21 mouse cellular contexts compared by ENCODE assay signal in the genomic region with DNA sequence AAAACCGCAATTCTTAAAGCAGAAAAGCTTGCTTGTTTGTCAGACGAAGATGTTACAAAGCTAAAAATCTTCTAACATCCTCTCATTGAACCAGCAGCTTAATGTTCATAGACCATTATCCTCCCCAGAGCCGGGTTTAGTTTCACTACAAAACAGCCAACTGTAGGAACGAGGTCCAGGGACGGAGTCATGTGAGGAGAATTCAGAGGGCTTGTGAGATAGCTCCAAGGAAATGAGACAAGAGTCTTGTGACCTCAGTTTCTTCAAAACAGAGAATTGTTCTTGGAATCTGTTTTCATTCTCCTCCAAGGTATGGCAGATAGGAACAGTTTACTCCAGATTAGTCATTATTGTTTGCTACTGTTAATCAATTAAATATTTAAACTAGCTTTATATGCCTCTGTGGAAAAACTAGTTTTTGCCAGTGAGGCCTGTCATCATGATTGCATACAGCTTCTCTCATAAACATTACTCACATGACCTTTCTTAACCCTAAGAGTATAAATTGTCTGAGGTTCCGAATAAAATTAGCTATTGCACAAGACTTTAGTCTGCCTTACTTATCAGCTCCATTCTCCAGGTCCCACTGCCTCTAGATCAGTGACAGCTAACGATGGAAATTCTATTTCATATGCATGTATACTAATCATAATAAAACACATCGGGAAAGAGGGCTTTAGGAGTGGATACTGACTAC. TPM values are rescaled to one million over a fixed set of nuclear protein-coding genes. Genes with fewer than 3 reads are reported as not detected.
DNase-seq lines count a peak whose midpoint lies in the region; ATAC-seq and TF ChIP-seq lines count a peak whose summit lies in the region.
"Had no signal": no experiment of that assay in that cellular context is flagged by ENCODE, and none has a peak within 500 bp of the region (broad histone marks: within the 10 kb centered on the region; RNA-seq: fewer than 3 reads in every experiment).

No protein-coding gene starts in this region.

- H3K36me3 ChIP-seq in kidney, postnatal 0 days (ENCODE audit: insufficient read depth, low read length) = no peaks in the 10 kb centered on the region
- no peaks in the 10 kb centered on the region for H3K36me3 ChIP-seq in kidney, adult 2 months (ENCODE audit: control insufficient read depth, insufficient read depth, low read length)
- no peaks in the 10 kb centered on the region for H3K36me3 ChIP-seq in intestine, embryonic 14.5 days (ENCODE audit: control insufficient read depth, insufficient read depth, low read length)
- no peaks in the 10 kb centered on the region for H3K36me3 ChIP-seq in stomach, postnatal 0 days (ENCODE audit: control insufficient read depth, insufficient read depth, low read length)
- H3K36me3 ChIP-seq: embryonic facial prominence, embryonic 13.5 days; hindbrain, embryonic 12.5 days; midbrain, embryonic 13.5 days; neural tube, embryonic 13.5 days had no signal

- no peaks in the 10 kb centered on the region for H3K9me3 ChIP-seq in kidney, postnatal 0 days (replicated peaks; ENCODE audit: low read length)
- no peaks in the 10 kb centered on the region for H3K9me3 ChIP-seq in intestine, embryonic 14.5 days (ENCODE audit: control insufficient read depth, low read length)
- H3K9me3 ChIP-seq in stomach, postnatal 0 days (ENCODE audit: control insufficient read depth, low read length) = no peaks in the 10 kb centered on the region
- H3K9me3 ChIP-seq: embryonic facial prominence, embryonic 13.5 days; hindbrain, embryonic 12.5 days; midbrain, embryonic 13.5 days; neural tube, embryonic 13.5 days had no signal

- H3K4me1 ChIP-seq in kidney, postnatal 0 days (replicated peaks; ENCODE audit: insufficient read depth, low read length) = no peaks in the 10 kb centered on the region
- H3K4me1 ChIP-seq in kidney, adult 2 months (ENCODE audit: control insufficient read depth, insufficient read depth, low read length) = no peaks in the 10 kb centered on the region
- H3K4me1 ChIP-seq in intestine, embryonic 14.5 days (replicated peaks; ENCODE audit: control insufficient read depth, insufficient read depth, low read length) = peaks cover 18% of the 10 kb centered on the region; the same call in 1 of the 2 replicates
- 0 out of 2 replicates have a peak, but pooled peaks cover 3% of the 10 kb centered on the region for H3K4me1 ChIP-seq in stomach, postnatal 0 days (replicated peaks; ENCODE audit: control insufficient read depth, insufficient read depth)
- no peaks in the 10 kb centered on the region for H3K4me1 ChIP-seq in cerebellum, adult 2 months (ENCODE audit: control insufficient read depth, insufficient read depth, low read length)
- H3K4me1 ChIP-seq: embryonic facial prominence, embryonic 13.5 days; hindbrain, embryonic 12.5 days; midbrain, embryonic 13.5 days had no signal

- no peak overlapping the region for H3K4me2 ChIP-seq in kidney, postnatal 0 days (ENCODE audit: low read length)
- H3K4me2 ChIP-seq in intestine, embryonic 14.5 days (ENCODE audit: low read length) = no peak overlapping the region
- H3K4me2 ChIP-seq in stomach, postnatal 0 days (replicated peaks; ENCODE audit: low read depth) = no peak overlapping the region
- H3K4me2 ChIP-seq: embryonic facial prominence, embryonic 13.5 days; hindbrain, embryonic 12.5 days; midbrain, embryonic 13.5 days; neural tube, embryonic 13.5 days had no signal

- no peak overlapping the region for H3K4me3 ChIP-seq in kidney, postnatal 0 days (replicated peaks; ENCODE audit: low read depth, low read length)
- no peak overlapping the region for H3K4me3 ChIP-seq in kidney, adult 2 months (ENCODE audit: insufficient read depth, low read depth, low read length)
- H3K4me3 ChIP-seq in intestine, embryonic 14.5 days (ENCODE audit: low read depth, low read length) = no peak overlapping the region
- H3K4me3 ChIP-seq in stomach, postnatal 0 days (ENCODE audit: low read depth, low read length) = no peak overlapping the region
- no peak overlapping the region for H3K4me3 ChIP-seq in cerebellum, adult 2 months (replicated peaks; ENCODE audit: insufficient read depth, low read depth, low read length)
- H3K4me3 ChIP-seq: embryonic facial prominence, embryonic 13.5 days; hindbrain, embryonic 12.5 days; midbrain, embryonic 13.5 days; neural tube, embryonic 13.5 days had no signal

- no peak for TF ChIP-seq POLR2A in kidney, adult 2 months (IDR thresholded peaks at IDR 0.05; ENCODE audit: low read depth, low read length)
- no peak for TF ChIP-seq POLR2A in cerebellum, adult 2 months (IDR thresholded peaks at IDR 0.05; ENCODE audit: borderline replicate concordance, insufficient read depth, low read length)

- no peak overlapping the region; the same call in 1 of the 2 replicates for H3K27ac ChIP-seq in kidney, postnatal 0 days
- no peak overlapping the region for H3K27ac ChIP-seq in kidney, adult 2 months (ENCODE audit: insufficient read depth, low read depth, low read length)
- no peak overlapping the region for H3K27ac ChIP-seq in intestine, embryonic 14.5 days (ENCODE audit: low read depth)
- H3K27ac ChIP-seq in stomach, postnatal 0 days (replicated peaks) = no peak overlapping the region
- H3K27ac ChIP-seq in cerebellum, adult 2 months (ENCODE audit: insufficient read depth, low read length) = no peak overlapping the region
- H3K27ac ChIP-seq: embryonic facial prominence, embryonic 13.5 days; hindbrain, embryonic 12.5 days; midbrain, embryonic 13.5 days; neural tube, embryonic 13.5 days had no signal

- no peak overlapping the region for H3K9ac ChIP-seq in kidney, postnatal 0 days (ENCODE audit: low read depth, low read length)
- H3K9ac ChIP-seq in intestine, embryonic 14.5 days (ENCODE audit: low read length) = no peak overlapping the region
- H3K9ac ChIP-seq in stomach, postnatal 0 days (ENCODE audit: low read length) = no peak overlapping the region
- H3K9ac ChIP-seq: embryonic facial prominence, embryonic 13.5 days; hindbrain, embryonic 12.5 days; liver, postnatal 0 days; midbrain, embryonic 13.5 days; neural tube, embryonic 13.5 days had no signal

- no peak for TF ChIP-seq CTCF in kidney, postnatal 0 days (IDR thresholded peaks at IDR 0.05; ENCODE audit: low read depth)
- no peak for TF ChIP-seq CTCF in kidney, adult 2 months (conservative IDR thresholded peaks at IDR 0.05; ENCODE audit: insufficient read depth, insufficient read length, low read depth, low read length)
- TF ChIP-seq CTCF in stomach, postnatal 0 days (IDR thresholded peaks at IDR 0.05; ENCODE audit: low read depth) = no peak
- no peak for TF ChIP-seq CTCF in cerebellum, adult 2 months (IDR thresholded peaks at IDR 0.05; ENCODE audit: borderline replicate concordance, insufficient read depth, low read depth, low read length)

- WGBS in kidney, postnatal 0 days = 48% methylated on average over 8 of the region's 8 CpGs
- WGBS in kidney, adult 2 months = 54% methylated on average over 8 of the region's 8 CpGs
- WGBS in intestine, embryonic 14.5 days = 59% methylated on average over 8 of the region's 8 CpGs
- WGBS in stomach, postnatal 0 days = 39% methylated on average over 8 of the region's 8 CpGs
- WGBS in cerebellum, adult 2 months = 79% methylated on average over 8 of the region's 8 CpGs

- ATAC-seq in kidney, postnatal 0 days (replicated peaks; ENCODE audit: low FRiP score, low read depth) = no peak; the same call in 1 of the 2 replicates
- no peak for ATAC-seq in intestine, embryonic 14.5 days (replicated peaks; ENCODE audit: low FRiP score, low TSS enrichment, low read depth)
- peak; percentile 74 for ATAC-seq in stomach, postnatal 0 days (ENCODE audit: low FRiP score, low TSS enrichment)
- ATAC-seq: inflammation-experienced regulatory T-cells, adult 6 months; liver, postnatal 0 days; midbrain, embryonic 13.5 days had no signal

- TF ChIP-seq EP300 in stomach, postnatal 0 days (optimal IDR thresholded peaks at IDR 0.05) = no peak

- no peaks in the 10 kb centered on the region for H3K27me3 ChIP-seq in kidney, postnatal 0 days (ENCODE audit: insufficient read depth, low read length)
- no peaks in the 10 kb centered on the region for H3K27me3 ChIP-seq in kidney, adult 2 months (replicated peaks; ENCODE audit: control insufficient read depth, insufficient read depth, low read length)
- no peaks in the 10 kb centered on the region for H3K27me3 ChIP-seq in intestine, embryonic 14.5 days (replicated peaks; ENCODE audit: control insufficient read depth, insufficient read depth, low read length)
- H3K27me3 ChIP-seq in stomach, postnatal 0 days (ENCODE audit: control insufficient read depth, insufficient read depth, low read length) = no peaks in the 10 kb centered on the region
- no peaks in the 10 kb centered on the region for H3K27me3 ChIP-seq in cerebellum, adult 2 months (ENCODE audit: control insufficient read depth, insufficient read depth, low read length)
- H3K27me3 ChIP-seq: embryonic facial prominence, embryonic 13.5 days; hindbrain, embryonic 12.5 days; midbrain, embryonic 13.5 days; neural tube, embryonic 13.5 days had no signal

- peak; percentile 15 for DNase-seq in gastrocnemius, adult 18-20 months (ENCODE audit: low spot score)
- no peak for DNase-seq in gastrocnemius, postnatal 25 days
- DNase-seq in kidney, postnatal 0 days (ENCODE audit: low spot score) = peak; percentile 32
- no peak for DNase-seq in kidney, adult 2 months
- peak; percentile 46 for DNase-seq in intestine, embryonic 14.5 days (ENCODE audit: low spot score)
- no peak for DNase-seq in stomach, postnatal 0 days (ENCODE audit: low spot score)
- DNase-seq in cerebellum, adult 2 months = no peak
- DNase-seq in frontal cortex, adult 2 months (ENCODE audit: extremely low spot score in 1 of 2, low spot score in 1 of 2) = no peak
- DNase-seq: adrenal gland, adult 8-10 months; cerebellum, postnatal 10 days; kidney, postnatal 10 days; liver, postnatal 0 days; lung, postnatal 10 days; right cerebral cortex, adult 18-20 months; thymus, postnatal 4 days had no signal

RNA-seq across cellular contexts. Expression of a gene that starts 25.8 kb away (rescaled TPM):
- total RNA-seq in gastrocnemius, adult 18-20 months (2021) = 1 to 10 TPM; 1.3 to 2.9 TPM
- 1 to 10 TPM; 2.5 to 2.8 TPM for total RNA-seq in gastrocnemius, postnatal 25 days (2021)
- 9.7 and 10.7 TPM in 2 replicates for polyA plus RNA-seq in kidney, postnatal 0 days (2015; fragmentation: Nextera tagmentation; extraction: Ambion mirVana)
- polyA plus RNA-seq in kidney, adult 2 months (2012; rRNA removed) = 1.6 and 2.1 TPM in 2 replicates
- 33.1 and 33.6 TPM in 2 replicates for polyA plus RNA-seq in intestine, embryonic 14.5 days (2014; fragmentation: Nextera tagmentation; extraction: Ambion mirVana)
- polyA plus RNA-seq in stomach, postnatal 0 days (2015; fragmentation: Nextera tagmentation; extraction: Ambion mirVana) = 32.6 and 34.5 TPM in 2 replicates
- polyA plus RNA-seq in cerebellum, adult 2 months (2012; rRNA removed) = 358 and 432 TPM in 2 replicates
- polyA plus RNA-seq in frontal cortex, adult 2 months (2012; rRNA removed) = 7.5 and 8.5 TPM in 2 replicates
- total RNA-seq: granulocyte monocyte progenitor cell, adult 5-6 weeks had no signal

Comparison
In these comparisons a context has a peak if more than half of its experiments do, and no peak if none do; other contexts are left out.
1. DNase-seq: peak in gastrocnemius, adult 18-20 months (single experiment), kidney, postnatal 0 days (single experiment) and intestine, embryonic 14.5 days (single experiment); none in gastrocnemius, postnatal 25 days (single experiment), kidney, adult 2 months (single experiment), stomach, postnatal 0 days (single experiment), cerebellum, adult 2 months (0 of 2) and frontal cortex, adult 2 months (0 of 2).
2. RNA of a gene that starts 25.8 kb away (polyA plus RNA-seq): 358 to 432 TPM in cerebellum, adult 2 months; 33.1 to 33.6 TPM in intestine, embryonic 14.5 days, 32.6 to 34.5 TPM in stomach, postnatal 0 days, 9.7 to 10.7 TPM in kidney, postnatal 0 days, 7.5 to 8.5 TPM in frontal cortex, adult 2 months and 1.6 to 2.1 TPM in kidney, adult 2 months; every median in the first group is over 10 times any median in the second.